Mouse (Mus musculus): ENCODE measurements around the gene Nudcd3. TPM values are rescaled to one million over a fixed set of nuclear protein-coding genes. Genes with fewer than 3 reads are reported as not detected.

Nudcd3 gene
- polyA plus RNA-seq, 1 experiment, result 96.0 TPM

- 49% methylated on average over 4 of the region's 4 CpGs for WGBS
- Histone ChIP-seq H3K4me3 (replicated peaks; ENCODE audit: insufficient read depth, low read depth, low read length) (no peak overlapping the region), H3K27me3 (ENCODE audit: control insufficient read depth, insufficient read depth, low read length) (no peaks in the 10 kb centered on the region), H3K27ac (ENCODE audit: insufficient read depth, low read length) (no peak overlapping the region), H3K4me1 (ENCODE audit: control insufficient read depth, insufficient read depth, low read length) (no peaks in the 10 kb centered on the region)
- no peak for TF ChIP-seq POLR2A (IDR thresholded peaks at IDR 0.05; ENCODE audit: borderline replicate concordance, insufficient read depth, low read length)
- no peak for TF ChIP-seq CTCF (IDR thresholded peaks at IDR 0.05; ENCODE audit: borderline replicate concordance, insufficient read depth, low read depth, low read length)
- no peak for DNase-seq
Measured at GRCm38 (mm10) chr11:6086991-6087390, 113.2 kb downstream of the Nudcd3 start.

- H3K27me3 ChIP-seq (ENCODE audit: control insufficient read depth, insufficient read depth, low read length), result no peaks in the 10 kb centered on the region
- H3K4me3 ChIP-seq (replicated peaks; ENCODE audit: insufficient read depth, low read depth, low read length), result no peak overlapping the region
- peaks cover 11% of the 10 kb centered on the region for H3K4me1 ChIP-seq (ENCODE audit: control insufficient read depth, insufficient read depth, low read length)
- H3K27ac ChIP-seq (ENCODE audit: insufficient read depth, low read length), result no peak overlapping the region
- TF ChIP-seq CTCF (IDR thresholded peaks at IDR 0.05; ENCODE audit: borderline replicate concordance, insufficient read depth, low read depth, low read length) (no peak), POLR2A (IDR thresholded peaks at IDR 0.05; ENCODE audit: borderline replicate concordance, insufficient read depth, low read length) (no peak)
- WGBS, result 93% methylated on average over 2 of the region's 2 CpGs
- no peak for DNase-seq
Measured at GRCm38 (mm10) chr11:6078737-6079136, 121.5 kb downstream of the Nudcd3 start.

- H3K4me3 ChIP-seq (replicated peaks; ENCODE audit: insufficient read depth, low read depth, low read length), result no peak overlapping the region
- peak overlapping the region; percentile 52 for H3K27ac ChIP-seq (ENCODE audit: insufficient read depth, low read length)
- H3K27me3 ChIP-seq (ENCODE audit: control insufficient read depth, insufficient read depth, low read length), result no peaks in the 10 kb centered on the region
- peak; percentile 85 for DNase-seq
- no peak for TF ChIP-seq CTCF (IDR thresholded peaks at IDR 0.05; ENCODE audit: borderline replicate concordance, insufficient read depth, low read depth, low read length)
- no peak for TF ChIP-seq POLR2A (IDR thresholded peaks at IDR 0.05; ENCODE audit: borderline replicate concordance, insufficient read depth, low read length)
- peaks cover 11% of the 10 kb centered on the region for H3K4me1 ChIP-seq (ENCODE audit: control insufficient read depth, insufficient read depth, low read length)
- 11% methylated on average over 8 of the region's 8 CpGs for WGBS
Measured at GRCm38 (mm10) chr11:6075618-6076066, 124.6 kb downstream of the Nudcd3 start.

- no peak overlapping the region for H3K4me3 ChIP-seq (replicated peaks; ENCODE audit: insufficient read depth, low read depth, low read length)
- DNase-seq, result peak in 1 of 2 experiments; percentile 35
- peaks cover 5% of the 10 kb centered on the region for H3K4me1 ChIP-seq (ENCODE audit: control insufficient read depth, insufficient read depth, low read length)
- WGBS, result 38% methylated on average over 19 of the region's 19 CpGs
- TF ChIP-seq CTCF (IDR thresholded peaks at IDR 0.05; ENCODE audit: borderline replicate concordance, insufficient read depth, low read depth, low read length), result no peak
- no peak for TF ChIP-seq POLR2A (IDR thresholded peaks at IDR 0.05; ENCODE audit: borderline replicate concordance, insufficient read depth, low read length)
- no peaks in the 10 kb centered on the region for H3K27me3 ChIP-seq (ENCODE audit: control insufficient read depth, insufficient read depth, low read length)
- H3K27ac ChIP-seq (ENCODE audit: insufficient read depth, low read length), result no peak overlapping the region
Measured at GRCm38 (mm10) chr11:6068181-6068957, 131.8 kb downstream of the Nudcd3 start.

GRCm38 (mm10) chr11:6067160-6067559, 133.1 kb downstream of the Nudcd3 start:
- TF ChIP-seq CTCF (IDR thresholded peaks at IDR 0.05; ENCODE audit: borderline replicate concordance, insufficient read depth, low read depth, low read length) (no peak), POLR2A (IDR thresholded peaks at IDR 0.05; ENCODE audit: borderline replicate concordance, insufficient read depth, low read length) (no peak)
- no peak for DNase-seq
- H3K4me3 ChIP-seq (replicated peaks; ENCODE audit: insufficient read depth, low read depth, low read length), result no peak overlapping the region
- H3K27ac ChIP-seq (ENCODE audit: insufficient read depth, low read length), result no peak overlapping the region
- H3K27me3 ChIP-seq (ENCODE audit: control insufficient read depth, insufficient read depth, low read length), result no peaks in the 10 kb centered on the region
- peaks cover 10% of the 10 kb centered on the region for H3K4me1 ChIP-seq (ENCODE audit: control insufficient read depth, insufficient read depth, low read length)
- WGBS, result 80% methylated on average over 9 of the region's 9 CpGs

- H3K4me1 ChIP-seq (ENCODE audit: control insufficient read depth, insufficient read depth, low read length), result peaks cover 17% of the 10 kb centered on the region
- H3K4me3 ChIP-seq (replicated peaks; ENCODE audit: insufficient read depth, low read depth, low read length), result peak within 1 kb of the TSS; percentile 91
- no peak for DNase-seq
- WGBS, result 16% methylated on average over 6 of the region's 6 CpGs
- no peak for TF ChIP-seq CTCF (IDR thresholded peaks at IDR 0.05; ENCODE audit: borderline replicate concordance, insufficient read depth, low read depth, low read length)
- no peak for TF ChIP-seq POLR2A (IDR thresholded peaks at IDR 0.05; ENCODE audit: borderline replicate concordance, insufficient read depth, low read length)
- H3K27ac ChIP-seq (ENCODE audit: insufficient read depth, low read length), result peak within 1 kb of the TSS; percentile 98
- H3K27me3 ChIP-seq (ENCODE audit: control insufficient read depth, insufficient read depth, low read length), result no peaks in the 10 kb centered on the region
Measured at GRCm38 (mm10) chr11:6066176-6066575, 134.0 kb downstream of the Nudcd3 start, which contains the start of gene Camk2b. TSS of gene Camk2b (minus strand) at chr11:6066362.

GRCm38 (mm10) chr11:6065551-6066121, 134.6 kb downstream of the Nudcd3 start:
- Histone ChIP-seq H3K27me3 (ENCODE audit: control insufficient read depth, insufficient read depth, low read length) (no peaks in the 10 kb centered on the region), H3K4me1 (ENCODE audit: control insufficient read depth, insufficient read depth, low read length) (peaks cover 22% of the 10 kb centered on the region), H3K4me3 (replicated peaks; ENCODE audit: insufficient read depth, low read depth, low read length) (peak overlapping the region; percentile 91), H3K27ac (ENCODE audit: insufficient read depth, low read length) (peak overlapping the region; percentile 98)
- WGBS, result under 1% methylated on average over 95 of the region's 95 CpGs
- TF ChIP-seq CTCF (IDR thresholded peaks at IDR 0.05; ENCODE audit: borderline replicate concordance, insufficient read depth, low read depth, low read length) (no peak), POLR2A (IDR thresholded peaks at IDR 0.05; ENCODE audit: borderline replicate concordance, insufficient read depth, low read length) (0 out of 2 replicates have a peak, but pooled peaks have one; percentile 37)
- DNase-seq, result peak; percentile 80 to 86

All from cerebellum, adult 2 months (tissue).